Mouse (Mus musculus): ENCODE measurements around the gene Vdac1. TPM values are rescaled to one million over a fixed set of nuclear protein-coding genes. Genes with fewer than 3 reads are reported as not detected.

The Vdac1 gene
- polyA plus RNA-seq, 1 experiment = 374 TPM

DNA sequence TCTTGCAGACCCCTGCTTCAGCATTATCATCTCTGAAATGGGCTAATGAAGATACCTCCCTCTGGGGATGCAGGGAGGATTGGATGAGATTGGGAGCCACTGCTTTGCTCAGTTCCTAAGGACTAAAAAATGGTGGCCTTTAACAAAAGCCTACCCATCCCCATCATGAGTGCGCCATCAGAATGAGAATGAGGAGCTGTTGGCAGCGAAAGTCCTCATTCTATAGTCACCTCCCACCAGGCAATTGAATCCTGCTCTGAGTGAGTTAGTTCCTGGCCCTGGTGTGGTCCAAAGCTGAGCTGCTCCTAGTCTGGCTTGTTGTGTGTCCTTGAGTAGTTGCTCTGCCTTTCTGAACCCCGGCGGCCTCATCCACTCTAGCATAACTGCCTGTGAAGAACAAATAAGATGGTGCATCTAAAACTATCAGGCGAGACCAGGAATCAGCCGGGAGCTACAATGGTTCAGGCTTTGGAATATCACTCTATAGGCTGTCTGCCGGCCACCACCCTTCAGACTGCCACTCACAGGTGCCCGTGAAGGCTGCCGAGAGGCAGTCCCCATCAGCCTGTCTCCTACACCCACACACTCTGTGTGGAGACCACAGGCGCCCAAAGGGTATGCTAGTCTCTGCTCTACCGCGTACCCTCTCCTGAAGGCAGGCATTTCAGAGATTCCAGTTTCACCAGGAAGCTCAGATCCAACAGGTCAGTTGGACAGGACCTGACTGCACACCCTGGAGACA is 20.4 kb upstream of the Vdac1 start:
- TF ChIP-seq POLR2A (IDR thresholded peaks at IDR 0.05; ENCODE audit: insufficient read depth, low read depth, low read length) (no peak), CTCF (IDR thresholded peaks at IDR 0.05; ENCODE audit: insufficient read depth, low read depth, low read length) (no peak)
- Histone ChIP-seq H3K4me3 (ENCODE audit: insufficient read depth, low read depth, low read length) (no peak overlapping the region), H3K4me1 (ENCODE audit: control insufficient read depth, insufficient read depth, low read length) (peaks cover 26% of the 10 kb centered on the region), H3K27ac (ENCODE audit: insufficient read depth, low read depth, low read length) (no peak overlapping the region; the same call in 1 of the 2 replicates)
- WGBS = 89% methylated on average over 12 of the region's 12 CpGs

DNA sequence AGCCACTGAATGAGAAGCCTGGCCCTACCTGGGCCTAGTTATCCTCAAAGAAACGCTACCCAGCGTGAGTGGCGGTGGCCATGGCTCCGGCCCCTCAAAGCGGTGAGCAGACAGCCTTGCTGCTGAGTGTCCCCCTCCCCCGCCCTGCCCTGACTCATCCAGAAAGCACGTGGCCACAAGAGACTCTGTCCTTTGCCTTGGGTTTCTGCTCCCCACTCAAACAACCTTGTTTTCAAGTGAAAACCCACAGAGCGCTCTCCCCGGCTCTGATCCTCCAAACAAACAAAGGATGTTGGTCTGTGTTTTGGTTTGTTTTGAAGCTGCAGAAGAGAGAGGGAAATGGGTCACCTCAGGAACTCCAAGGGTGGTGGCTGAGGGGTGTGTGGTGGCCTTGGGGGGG is 19.7 kb upstream of the Vdac1 start:
- WGBS = 59% methylated on average over 9 of the region's 9 CpGs
- TF ChIP-seq CTCF (IDR thresholded peaks at IDR 0.05; ENCODE audit: insufficient read depth, low read depth, low read length) (no peak), POLR2A (IDR thresholded peaks at IDR 0.05; ENCODE audit: insufficient read depth, low read depth, low read length) (no peak)
- Histone ChIP-seq H3K4me1 (ENCODE audit: control insufficient read depth, insufficient read depth, low read length) (peaks cover 28% of the 10 kb centered on the region), H3K27ac (ENCODE audit: insufficient read depth, low read depth, low read length) (no peak overlapping the region; the same call in 1 of the 2 replicates), H3K4me3 (ENCODE audit: insufficient read depth, low read depth, low read length) (no peak overlapping the region)

DNA sequence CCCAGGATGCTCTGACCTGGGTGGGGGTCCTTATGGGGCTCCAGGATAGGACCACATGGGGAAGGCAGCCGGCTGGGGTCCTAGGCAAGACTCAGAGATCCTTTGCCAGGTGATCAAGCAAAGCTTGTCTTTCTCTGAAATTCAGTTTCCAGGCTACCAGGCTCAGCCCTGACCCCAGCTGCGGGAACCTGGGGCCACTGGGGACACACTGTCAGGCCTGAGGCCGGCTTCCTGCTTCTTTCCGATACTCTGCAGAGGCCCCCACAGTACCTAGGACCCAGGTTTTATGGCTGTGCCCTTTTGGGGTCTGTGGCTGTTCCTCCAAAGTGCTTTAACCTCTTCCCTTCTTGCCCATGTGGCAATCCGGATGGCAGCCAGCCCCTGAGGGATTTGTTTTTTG is 19.2 kb upstream of the Vdac1 start:
- TF ChIP-seq CTCF (IDR thresholded peaks at IDR 0.05; ENCODE audit: insufficient read depth, low read depth, low read length) (no peak), POLR2A (IDR thresholded peaks at IDR 0.05; ENCODE audit: insufficient read depth, low read depth, low read length) (no peak)
- WGBS = 90% methylated on average over 5 of the region's 5 CpGs
- Histone ChIP-seq H3K27ac (ENCODE audit: insufficient read depth, low read depth, low read length) (no peak overlapping the region), H3K4me1 (ENCODE audit: control insufficient read depth, insufficient read depth, low read length) (peaks cover 28% of the 10 kb centered on the region), H3K4me3 (ENCODE audit: insufficient read depth, low read depth, low read length) (no peak overlapping the region)

DNA sequence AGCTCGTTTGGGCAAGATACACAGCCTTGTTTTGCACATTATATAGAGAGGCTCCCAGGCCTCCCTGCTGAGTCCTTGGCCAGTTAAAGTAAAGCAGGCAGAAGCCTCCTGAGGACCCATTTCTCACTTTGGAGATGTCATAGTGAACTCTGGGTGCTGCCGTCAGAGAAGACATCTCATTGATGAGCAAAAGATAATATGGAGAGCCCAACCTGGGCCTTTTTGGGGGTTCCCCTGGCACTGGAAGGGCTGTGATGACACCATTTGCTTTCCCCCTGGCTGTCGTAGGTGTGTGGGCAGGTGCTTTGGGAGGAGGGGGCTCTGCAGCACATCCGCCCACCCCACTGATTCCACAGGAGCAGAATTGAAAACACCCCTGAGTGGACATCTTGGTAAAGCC is 18.4 kb upstream of the Vdac1 start:
- WGBS = 90% methylated on average over 4 of the region's 4 CpGs
- peaks cover 29% of the 10 kb centered on the region for H3K4me1 ChIP-seq (ENCODE audit: control insufficient read depth, insufficient read depth, low read length)
- H3K27ac ChIP-seq (ENCODE audit: insufficient read depth, low read depth, low read length) = no peak overlapping the region
- no peak overlapping the region for H3K4me3 ChIP-seq (ENCODE audit: insufficient read depth, low read depth, low read length)
- TF ChIP-seq POLR2A (IDR thresholded peaks at IDR 0.05; ENCODE audit: insufficient read depth, low read depth, low read length) (no peak), CTCF (IDR thresholded peaks at IDR 0.05; ENCODE audit: insufficient read depth, low read depth, low read length) (no peak)

DNA sequence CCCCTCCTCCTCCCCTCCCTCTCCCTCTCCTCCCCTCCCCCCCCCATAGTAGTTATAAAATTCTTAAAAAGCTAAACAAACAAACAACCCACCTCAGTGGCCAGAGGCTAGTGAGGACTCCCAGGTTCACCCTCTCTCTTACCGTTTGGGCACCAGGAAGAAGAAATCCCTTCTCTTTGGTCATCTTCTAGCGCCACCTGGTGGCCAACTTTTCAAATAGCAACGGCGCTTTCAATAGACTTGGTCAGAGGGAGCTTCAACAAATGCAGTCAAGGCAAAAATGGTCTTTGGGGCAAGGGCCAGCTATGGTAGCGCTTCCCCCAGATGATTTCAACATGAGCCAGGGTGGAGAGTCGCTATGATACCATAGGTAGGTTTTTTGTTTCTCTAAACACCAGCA is 17.5 kb upstream of the Vdac1 start:
- 3% methylated on average over 6 of the region's 6 CpGs for WGBS
- 0 out of 2 replicates have a peak, but pooled peaks have one; percentile 20 for TF ChIP-seq CTCF (IDR thresholded peaks at IDR 0.05; ENCODE audit: insufficient read depth, low read depth, low read length)
- no peak for TF ChIP-seq POLR2A (IDR thresholded peaks at IDR 0.05; ENCODE audit: insufficient read depth, low read depth, low read length)
- Histone ChIP-seq H3K27ac (ENCODE audit: insufficient read depth, low read depth, low read length) (no peak overlapping the region), H3K4me3 (ENCODE audit: insufficient read depth, low read depth, low read length) (no peak overlapping the region), H3K4me1 (ENCODE audit: control insufficient read depth, insufficient read depth, low read length) (peaks cover 23% of the 10 kb centered on the region)

DNA sequence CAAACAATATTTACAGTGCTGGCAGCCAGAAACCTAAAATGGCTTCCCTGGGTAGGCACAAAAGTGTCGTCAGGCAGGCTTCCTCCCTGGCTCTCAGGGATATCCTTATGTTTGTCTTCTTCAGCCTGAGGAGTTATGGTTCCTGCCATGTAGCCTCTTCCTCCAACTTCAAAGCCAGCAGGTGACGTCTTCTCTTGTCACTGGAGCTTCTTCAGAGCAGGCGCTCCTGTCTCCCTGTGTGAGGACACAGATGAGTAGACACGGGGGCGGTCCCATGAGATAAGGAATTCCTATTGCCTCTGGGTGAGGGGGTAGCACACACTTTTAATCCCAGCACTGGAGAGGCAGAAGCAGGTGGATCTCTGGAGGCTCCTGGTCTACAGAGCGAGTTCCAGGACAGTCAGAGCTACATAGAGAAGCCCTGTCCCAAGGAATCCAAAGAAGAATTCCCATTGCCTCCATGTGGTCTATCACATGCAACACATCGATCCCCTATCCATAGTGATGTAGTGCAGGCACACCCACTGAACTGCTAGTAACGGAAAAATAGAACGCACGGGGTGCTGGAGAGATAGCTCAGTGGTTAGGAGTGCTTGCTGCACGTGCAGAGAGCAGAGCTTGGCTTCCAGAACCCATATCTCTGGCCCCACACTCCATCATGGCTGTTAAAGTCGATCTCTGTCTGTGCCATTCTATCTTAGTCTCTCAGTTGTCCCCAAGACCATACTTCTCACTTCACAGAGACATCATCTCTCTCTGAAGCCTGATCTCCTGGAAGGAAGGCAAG is 15.5 kb upstream of the Vdac1 start:
- 84% methylated on average over 12 of the region's 12 CpGs for WGBS
- Histone ChIP-seq H3K4me3 (ENCODE audit: insufficient read depth, low read depth, low read length) (no peak overlapping the region), H3K4me1 (ENCODE audit: control insufficient read depth, insufficient read depth, low read length) (peaks cover 23% of the 10 kb centered on the region), H3K27ac (ENCODE audit: insufficient read depth, low read depth, low read length) (no peak overlapping the region)
- TF ChIP-seq POLR2A (IDR thresholded peaks at IDR 0.05; ENCODE audit: insufficient read depth, low read depth, low read length) (no peak), CTCF (IDR thresholded peaks at IDR 0.05; ENCODE audit: insufficient read depth, low read depth, low read length) (no peak)

DNA sequence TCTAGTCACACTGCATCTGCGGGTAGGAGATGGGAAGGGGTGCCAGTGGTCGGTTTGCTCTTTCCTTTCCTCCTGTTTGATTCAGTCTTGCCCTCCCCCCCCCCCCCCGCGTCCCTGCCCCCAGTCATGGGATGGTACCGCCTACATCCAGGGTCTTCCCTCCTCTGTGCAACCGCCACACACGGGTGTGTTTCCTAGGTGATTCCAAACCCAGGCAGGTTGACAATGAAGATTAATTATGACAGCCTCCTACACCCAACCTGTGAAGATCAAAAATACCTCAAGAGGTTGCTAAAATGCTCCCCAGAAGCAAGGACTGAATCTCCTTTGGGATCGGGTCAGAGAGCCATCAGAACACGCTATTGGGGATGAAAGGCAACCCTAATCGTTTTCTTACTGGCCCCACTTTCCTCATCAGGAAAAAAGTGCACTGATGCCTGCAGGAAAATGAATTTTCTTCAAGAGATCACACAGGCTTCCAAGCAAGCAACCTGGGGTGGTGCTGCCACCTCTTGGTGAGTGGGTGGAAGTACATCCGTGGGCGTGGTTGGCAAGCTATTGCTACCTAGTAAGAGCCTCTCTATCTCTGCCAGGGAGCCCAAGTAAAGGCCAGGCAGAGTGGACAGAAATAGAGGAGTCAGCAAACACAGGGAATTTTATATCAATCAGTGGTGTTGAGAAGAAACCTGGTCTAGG is 14.6 kb upstream of the Vdac1 start:
- peak overlapping the region; percentile 28; the same call in 1 of the 2 replicates for H3K4me3 ChIP-seq (ENCODE audit: insufficient read depth, low read depth, low read length)
- TF ChIP-seq POLR2A (IDR thresholded peaks at IDR 0.05; ENCODE audit: insufficient read depth, low read depth, low read length) (no peak), CTCF (IDR thresholded peaks at IDR 0.05; ENCODE audit: insufficient read depth, low read depth, low read length) (peak; percentile 82)
- WGBS = 16% methylated on average over 12 of the region's 12 CpGs
- no peak overlapping the region for H3K27ac ChIP-seq (ENCODE audit: insufficient read depth, low read depth, low read length)
- peaks cover 14% of the 10 kb centered on the region for H3K4me1 ChIP-seq (ENCODE audit: control insufficient read depth, insufficient read depth, low read length)

DNA sequence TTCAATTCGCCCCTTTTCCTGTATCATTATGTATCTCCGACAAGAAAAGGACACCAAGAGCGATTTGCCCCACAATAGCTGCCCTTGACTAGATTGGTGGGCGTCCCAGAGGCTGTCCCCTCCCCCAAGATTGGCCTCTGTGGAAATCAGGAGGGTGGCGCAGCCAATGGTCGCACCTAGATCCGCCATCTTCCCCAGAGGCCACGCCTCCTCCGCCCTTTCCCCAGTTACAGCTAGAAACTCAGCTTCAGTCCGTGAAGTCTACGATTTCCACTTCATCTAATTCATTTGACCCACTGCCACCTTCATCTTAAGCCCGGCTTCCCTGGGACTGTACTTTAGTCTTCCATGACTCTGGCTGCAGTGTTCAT is 14.0 kb upstream of the Vdac1 start:
- Histone ChIP-seq H3K27ac (ENCODE audit: insufficient read depth, low read depth, low read length) (no peak overlapping the region), H3K4me3 (ENCODE audit: insufficient read depth, low read depth, low read length) (peak overlapping the region; percentile 28; the same call in 1 of the 2 replicates)
- WGBS = 5% methylated on average over 12 of the region's 12 CpGs

More for the DNA sequence above, 14.0 kb upstream of the Vdac1 start:
- peaks cover 8% of the 10 kb centered on the region for H3K4me1 ChIP-seq (ENCODE audit: control insufficient read depth, insufficient read depth, low read length)
- TF ChIP-seq CTCF (IDR thresholded peaks at IDR 0.05; ENCODE audit: insufficient read depth, low read depth, low read length) = no peak
- no peak for TF ChIP-seq POLR2A (IDR thresholded peaks at IDR 0.05; ENCODE audit: insufficient read depth, low read depth, low read length)
